Mouse (Mus musculus) MEL (cell line): Measurements from ENCODE around the gene Pcsk4. TPM values are rescaled to one million over a fixed set of nuclear protein-coding genes. Genes with fewer than 3 reads are reported as not detected.

Experiments
- DNase-seq: peaks from one replicate; pipeline ENCODE4 v3.0.0; 2011; ENCODE audit warnings: low read depth, low spot score
- H3K27ac ChIP-seq: 2 replicates; pipeline ENCODE4 v1.5.1; 2012; ENCODE audit warnings: low read depth, mild to moderate bottlenecking, control low read depth, low read length, moderate library complexity; ENCODE audit not compliant: control insufficient read depth
- H3K27me3 ChIP-seq, 2 experiments: fragments of 150-350 bp in 1 of 2; sonication (generic) in 1 of 2; 2 replicates each; pipeline ENCODE4 v1.6.1; 2012; ENCODE audit warnings: low read length in 2 of 2, mild to moderate bottlenecking in 2 of 2, improper control_type of control experiment in 1 of 2, moderate library complexity in 1 of 2; ENCODE audit not compliant: insufficient read depth in 2 of 2, control insufficient read depth in 1 of 2
- H3K36me3 ChIP-seq, 2 experiments: 2 replicates each; pipeline ENCODE4 v1.6.1; 2012 to 2014; ENCODE audit warnings: low read length in 2 of 2, improper control_type of control experiment in 1 of 2, inconsistent platforms in 1 of 2, mild to moderate bottlenecking in 1 of 2; ENCODE audit not compliant: insufficient read depth in 2 of 2, control insufficient read depth in 1 of 2
- H3K4me1 ChIP-seq, 2 experiments: fragments of 150-350 bp in 1 of 2; sonication (generic) in 1 of 2; 2 replicates each; pipeline ENCODE4 v1.6.1; 2012; ENCODE audit warnings: low read length in 2 of 2, improper control_type of control experiment in 1 of 2, mild to moderate bottlenecking in 1 of 2; ENCODE audit not compliant: insufficient read depth in 2 of 2, control insufficient read depth in 1 of 2
- H3K4me3 ChIP-seq, 2 experiments: fragments of 150-350 bp in 1 of 2; sonication (generic) in 1 of 2; 2 replicates each; pipeline ENCODE4 v1.5.1; 2012; ENCODE audit warnings: low read depth in 2 of 2, low read length in 2 of 2, mild to moderate bottlenecking in 2 of 2, moderate library complexity in 2 of 2, control low read depth in 1 of 2, improper control_type of control experiment in 1 of 2; ENCODE audit not compliant: control insufficient read depth in 1 of 2, insufficient read depth in 1 of 2
- H3K79me2 ChIP-seq: 2 replicates; pipeline ENCODE4 v1.6.1; 2012; ENCODE audit warnings: mild to moderate bottlenecking, low read length, moderate library complexity; ENCODE audit not compliant: control insufficient read depth, poor library complexity, insufficient read depth
- H3K9ac ChIP-seq: 2 replicates; pipeline ENCODE4 v1.6.1; 2012; ENCODE audit warnings: low read depth, mild to moderate bottlenecking, control low read depth, low read length, moderate library complexity; ENCODE audit not compliant: control insufficient read depth, poor library complexity, severe bottlenecking
- H3K9me3 ChIP-seq: fragments of 150-350 bp; sonication (generic); replicated peaks from 2 replicates; pipeline ENCODE4 v1.6.1; 2012; ENCODE audit warnings: mild to moderate bottlenecking, low read length, improper control_type of control experiment, moderate library complexity; ENCODE audit not compliant: insufficient read depth
- BHLHE40 ChIP-seq: IDR thresholded peaks from 2 replicates; pipeline ENCODE4 v1.6.1; 2012; ENCODE audit warnings: low read depth, mild to moderate bottlenecking, inconsistent platforms, low read length, improper control_type of control experiment, borderline replicate concordance
- CHD1 ChIP-seq: IDR thresholded peaks from 2 replicates; pipeline ENCODE4 v1.6.1; 2012; ENCODE audit warnings: low read depth, mild to moderate bottlenecking, inconsistent platforms, low read length, improper control_type of control experiment
- CTCF ChIP-seq, 3 experiments: IDR thresholded peaks in 2 of 3; conservative IDR thresholded peaks in 1 of 3; 2 replicates each; pipeline ENCODE4 v1.5.1; 2011 to 2012; ENCODE audit warnings: low read length in 3 of 3, low read depth in 2 of 3, mild to moderate bottlenecking in 2 of 3, improper control_type of control experiment in 1 of 3, inconsistent platforms in 1 of 3, mixed read lengths in 1 of 3, moderate library complexity in 1 of 3; ENCODE audit not compliant: control insufficient read depth in 1 of 3, insufficient read depth in 1 of 3, poor library complexity in 1 of 3, severe bottlenecking in 1 of 3
- GABPA ChIP-seq: IDR thresholded peaks from 2 replicates; pipeline ENCODE4 v1.6.1; 2012; ENCODE audit warnings: low read depth, mild to moderate bottlenecking, inconsistent platforms, low read length, improper control_type of control experiment, moderate library complexity
- GATA1 ChIP-seq: IDR thresholded peaks from 2 replicates; pipeline ENCODE4 v1.6.1; 2011; ENCODE audit warnings: low read depth, low read length, improper control_type of control experiment
- MAZ ChIP-seq: IDR thresholded peaks from 2 replicates; pipeline ENCODE4 v1.6.1; 2012; ENCODE audit warnings: low read depth, mild to moderate bottlenecking, inconsistent platforms, low read length, improper control_type of control experiment
- MXI1 ChIP-seq: IDR thresholded peaks from 2 replicates; pipeline ENCODE4 v1.6.1; 2011; ENCODE audit warnings: mild to moderate bottlenecking, low read depth, low read length, improper control_type of control experiment
- MYC ChIP-seq: IDR thresholded peaks from 2 replicates; pipeline ENCODE4 v1.6.1; 2011; ENCODE audit warnings: low read depth, mild to moderate bottlenecking, low read length, improper control_type of control experiment, moderate library complexity
- NRF1 ChIP-seq: IDR thresholded peaks from 2 replicates; pipeline ENCODE4 v1.6.1; 2014; ENCODE audit warnings: low read depth, mild to moderate bottlenecking, inconsistent platforms, low read length, improper control_type of control experiment, moderate library complexity; ENCODE audit not compliant: poor library complexity, insufficient read depth, severe bottlenecking
- RAD21 ChIP-seq: IDR thresholded peaks from 2 replicates; pipeline ENCODE4 v1.6.1; 2011; ENCODE audit warnings: mild to moderate bottlenecking, low read depth, low read length, improper control_type of control experiment
- SIN3A ChIP-seq: IDR thresholded peaks from 2 replicates; pipeline ENCODE4 v1.6.1; 2012; ENCODE audit warnings: low read length, improper control_type of control experiment, inconsistent platforms
- SMC3 ChIP-seq: IDR thresholded peaks from 2 replicates; pipeline ENCODE4 v1.6.1; 2011; ENCODE audit warnings: low read depth, low read length, improper control_type of control experiment
- TBP ChIP-seq: IDR thresholded peaks from 2 replicates; pipeline ENCODE4 v1.8.0; 2011; ENCODE audit warnings: low read depth, low read length, improper control_type of control experiment
- TCF12 ChIP-seq: IDR thresholded peaks from 2 replicates; pipeline ENCODE4 v1.6.1; 2014; ENCODE audit warnings: low read depth, mild to moderate bottlenecking, inconsistent platforms, low read length, improper control_type of control experiment, moderate library complexity
- USF1 ChIP-seq: IDR thresholded peaks from 2 replicates; pipeline ENCODE4 v1.6.1; 2014; ENCODE audit warnings: low read depth, mild to moderate bottlenecking, inconsistent platforms, low read length, improper control_type of control experiment, moderate library complexity
- USF2 ChIP-seq, 2 experiments: IDR thresholded peaks; 2 replicates each; pipeline ENCODE4 v1.6.1; 2011 to 2012; ENCODE audit warnings: improper control_type of control experiment in 2 of 2, low read length in 2 of 2, borderline replicate concordance in 1 of 2, inconsistent platforms in 1 of 2, low read depth in 1 of 2, mild to moderate bottlenecking in 1 of 2; ENCODE audit not compliant: insufficient read depth in 1 of 2
- ZC3H11A ChIP-seq: IDR thresholded peaks from 2 replicates; pipeline ENCODE4 v1.6.1; 2012; ENCODE audit warnings: low read depth, mild to moderate bottlenecking, inconsistent platforms, low read length, improper control_type of control experiment
- polyA plus RNA-seq, 2 experiments: library from polyadenylated mRNA; stranded (reverse) in 1 of 2; unstranded in 1 of 2; fragments of >175 nt in 1 of 2; fragments of >200 nt in 1 of 2; gene quantifications; 2 replicates each; pipeline versions ENCODE4 v1.2.1 to v1.2.4; 2012; ENCODE audit warnings: low replicate concordance in 2 of 2, low read depth in 1 of 2; ENCODE audit not compliant: insufficient read length in 2 of 2, insufficient read depth in 1 of 2, missing spikeins in 1 of 2
- total RNA-seq: library from RNA; depleted of rRNA; stranded (reverse); fragments of 300-350 nt; gene quantifications from 2 replicates; pipeline ENCODE4 v1.2.3, GENCODE M21; 2012

The Pcsk4 gene
- total and polyA plus RNA-seq, 3 experiments = 6.5 to 23.1 TPM; not detected in 1

- H3K4me1 ChIP-seq = peaks cover 16 to 23% of the 10 kb centered on the region in 2 experiments
- H3K36me3 ChIP-seq = peaks cover 0 to 12% of the 10 kb centered on the region in 2 experiments; a peak in 2 of 4 replicates
Observed at GRCm38 (mm10) chr10:80351896-80352295, 22.6 kb upstream of the Pcsk4 start.

GRCm38 (mm10) chr10:80350292-80350691 lies 21.0 kb upstream of the Pcsk4 start:
- Histone ChIP-seq H3K79me2 (no peaks in the 10 kb centered on the region; the same call in 1 of the 2 replicates), H3K9ac (no peak overlapping the region), H3K36me3 (peaks cover 0 to 16% of the 10 kb centered on the region in 2 experiments; a peak in 2 of 4 replicates), H3K9me3 (no peaks in the 10 kb centered on the region), H3K27ac (no peak overlapping the region), H3K27me3 (no peaks in the 10 kb centered on the region)
- DNase-seq = peak; percentile 91
- TF ChIP-seq MYC = 0 out of 2 replicates have a peak, but pooled peaks have one; percentile 12
- TF ChIP-seq TCF12 = no peak
- TF ChIP-seq ZC3H11A = peak; percentile 39
- TF ChIP-seq MAZ = peak; percentile 44; the same call in 1 of the 2 replicates
- TF ChIP-seq MXI1 = peak; percentile 24; the same call in 1 of the 2 replicates
- no peak for TF ChIP-seq NRF1
- peak; percentile 94 to 97 (median 95) for TF ChIP-seq CTCF (IDR thresholded peaks at IDR 0.05 in 2 of 3, conservative IDR thresholded peaks at IDR 0.05 in 1 of 3; ENCODE audit: control insufficient read depth in 1 of 3, insufficient read depth in 1 of 3, low read depth in 2 of 3, low read length in 3 of 3, poor library complexity in 1 of 3, severe bottlenecking in 1 of 3)
- no peak for TF ChIP-seq USF1
- peak; percentile 90 for TF ChIP-seq SMC3
- TF ChIP-seq RAD21 = peak; percentile 52
- TF ChIP-seq, all 39 proteins: peak for 7
- H3K4me1 ChIP-seq = peaks cover 20 to 26% of the 10 kb centered on the region in 2 experiments
- no peak overlapping the region for H3K4me3 ChIP-seq

More at GRCm38 (mm10) chr10:80351896-80352295, 22.6 kb upstream of the Pcsk4 start:
- Histone ChIP-seq H3K27ac (no peak overlapping the region), H3K79me2 (no peaks in the 10 kb centered on the region; the same call in 1 of the 2 replicates), H3K9me3 (no peaks in the 10 kb centered on the region), H3K4me3 (no peak overlapping the region), H3K27me3 (no peaks in the 10 kb centered on the region), H3K9ac (no peak overlapping the region)
- no peak for TF ChIP-seq GABPA
- no peak for TF ChIP-seq CHD1
- no peak for TF ChIP-seq SIN3A
- TF ChIP-seq USF2 (IDR thresholded peaks at IDR 0.05; ENCODE audit: borderline replicate concordance in 1 of 2, insufficient read depth in 1 of 2, low read depth in 1 of 2, low read length in 2 of 2) = no peak
- TF ChIP-seq BHLHE40 = no peak
- no peak for TF ChIP-seq GATA1
- TF ChIP-seq TCF12 = no peak
- no peak for TF ChIP-seq TBP
- peak; percentile 30 for DNase-seq
